Mouse (Mus musculus): Measurements from ENCODE around the gene Gm29666.

DNA sequence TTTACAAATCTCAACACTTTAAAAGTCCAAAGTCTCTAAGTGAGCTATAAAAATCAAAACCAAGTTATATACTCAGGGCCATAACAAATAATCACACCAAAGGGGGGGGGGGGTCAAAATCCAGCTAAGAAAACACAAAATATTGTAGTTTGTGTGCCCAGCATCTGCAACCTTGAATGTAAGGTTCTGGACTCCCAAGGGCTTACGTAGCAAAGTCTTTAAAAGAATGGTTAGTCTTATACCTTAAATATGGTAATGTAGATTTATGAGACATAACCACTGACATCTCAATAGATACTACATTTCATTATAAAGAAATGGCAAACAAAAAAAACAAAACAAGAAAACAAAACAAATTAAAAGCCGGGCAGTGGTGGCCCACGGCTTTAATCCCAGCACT is at the start of gene Gm29666:
- TF ChIP-seq CTCF (IDR thresholded peaks at IDR 0.05; ENCODE audit: low read depth) (no peak), EP300 (IDR thresholded peaks at IDR 0.05; ENCODE audit: low read depth) (no peak)
